Mouse (Mus musculus) kidney, embryonic 16.5 days (tissue): ENCODE results near the gene Metrn. TPM values are rescaled to one million over a fixed set of nuclear protein-coding genes. Genes with fewer than 3 reads are reported as not detected.

Experiments
- ATAC-seq: fragments of 200-750 bp; cut with Nextera tagmentation; 2 replicates; pipeline ENCODE4 v1.8.0; 2017; ENCODE audit warnings: moderate TSS enrichment; ENCODE audit not compliant: low FRiP score, low TSS enrichment
- H3K27ac ChIP-seq: fragments of 300-500 bp; sonication (generic); 2 replicates; pipeline ENCODE4 v1.5.1; 2014; ENCODE audit warnings: low read length
- H3K27me3 ChIP-seq: fragments of 300-500 bp; sonication (generic); 2 replicates; pipeline ENCODE4 v1.6.1; 2014; ENCODE audit warnings: low read length, control low read depth, mixed read lengths; ENCODE audit not compliant: insufficient read depth
- H3K36me3 ChIP-seq: fragments of 300-500 bp; sonication (generic); 2 replicates; pipeline ENCODE4 v1.6.1; 2014; ENCODE audit warnings: low read length, control low read depth, mixed read lengths; ENCODE audit not compliant: insufficient read depth
- H3K4me1 ChIP-seq: fragments of 300-500 bp; sonication (generic); 2 replicates; pipeline ENCODE4 v1.6.1; 2014; ENCODE audit warnings: low read length, control low read depth, mixed read lengths; ENCODE audit not compliant: insufficient read depth
- H3K4me2 ChIP-seq: fragments of 300-500 bp; sonication (generic); replicated peaks from 2 replicates; pipeline ENCODE4 v1.6.1; 2014; ENCODE audit warnings: low read depth, low read length
- H3K4me3 ChIP-seq: fragments of 300-500 bp; sonication (generic); 2 replicates; pipeline ENCODE4 v1.5.1; 2014; ENCODE audit warnings: mild to moderate bottlenecking, low read length
- H3K9ac ChIP-seq: fragments of 300-500 bp; sonication (generic); replicated peaks from 2 replicates; pipeline ENCODE4 v1.6.1; 2014; ENCODE audit warnings: low read length
- H3K9me3 ChIP-seq: fragments of 300-500 bp; sonication (generic); 2 replicates; pipeline ENCODE4 v1.6.1; 2016; ENCODE audit warnings: low read length, control low read depth
- WGBS: fragments of 180-500 bp; shearing (Covaris S2); extraction: QIAGEN DNeasy Blood & Tissue Kit; methylation state at CpG from one replicate; pipeline ENCODE4 v1.1.7; 2014; 5-methylcytosine and 5-hydroxymethylcytosine counted together
- polyA plus RNA-seq: library from polyadenylated mRNA; unstranded; fragments of >200 nt; fragmentation: Nextera tagmentation; extraction: Ambion mirVana; gene quantifications from 2 replicates; pipeline ENCODE4 v1.2.1, GENCODE M21; 2015

Metrn gene
- polyA plus RNA-seq, result 56.8 and 57.1 TPM in 2 replicates

- Histone ChIP-seq H3K4me1 (peaks cover 50% of the 10 kb centered on the region), H3K9me3 (no peaks in the 10 kb centered on the region), H3K27me3 (no peaks in the 10 kb centered on the region; the same call in 1 of the 2 replicates), H3K36me3 (no peaks in the 10 kb centered on the region), H3K27ac (peak within 1 kb of the TSS; percentile 62), H3K9ac (peak within 1 kb of the TSS; percentile 81), H3K4me3 (peak within 1 kb of the TSS; percentile 72), H3K4me2 (peak within 1 kb of the TSS; percentile 74)
- ATAC-seq, result peak; percentile 80
- 0% methylated on average over 35 of the region's 35 CpGs for WGBS
Measured at GRCm38 (mm10) chr17:25796951-25797369, at the start of gene Metrn. Metrn (minus strand) TSS chr17:25797136.

DNA sequence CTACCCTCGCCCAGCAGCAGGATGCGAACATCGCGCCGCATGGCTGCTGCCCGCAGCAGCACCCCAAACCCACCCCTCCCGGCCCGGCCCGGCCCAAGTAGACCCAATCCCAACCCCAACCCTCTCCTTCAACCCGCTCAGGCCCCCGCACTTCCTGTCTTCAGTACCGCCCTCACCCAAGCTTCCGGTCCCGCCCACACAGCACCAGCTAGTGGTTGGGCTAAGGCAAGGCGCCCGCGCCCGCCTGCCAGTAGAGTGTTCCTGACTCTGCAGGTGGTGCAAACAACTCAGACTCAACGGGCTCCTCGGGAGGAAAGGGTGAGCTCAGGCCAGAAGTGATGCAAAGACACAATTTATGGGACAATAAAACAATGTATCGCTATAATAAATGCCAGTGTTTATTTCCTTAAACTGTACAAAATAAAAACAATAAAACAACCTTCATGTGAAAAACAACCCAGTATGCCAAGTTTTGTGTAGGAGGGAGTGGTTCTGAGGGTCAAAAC lies 47.5 kb upstream of the Metrn start, which contains the start of gene Rhot2:
Gene Rhot2, minus strand, starts transcription at position 456 of the 506 bp plus-strand sequence.
- 0% methylated on average over 21 of the region's 21 CpGs for WGBS
- Histone ChIP-seq H3K4me3 (peak within 1 kb of the TSS; percentile 75), H3K4me1 (peaks cover 16% of the 10 kb centered on the region), H3K27me3 (no peaks in the 10 kb centered on the region), H3K9ac (peak within 1 kb of the TSS; percentile 77), H3K27ac (peak within 1 kb of the TSS; percentile 85), H3K9me3 (no peaks in the 10 kb centered on the region), H3K36me3 (peaks cover 51% of the 10 kb centered on the region), H3K4me2 (peak within 1 kb of the TSS; percentile 81)
- peak; percentile 94 for ATAC-seq

DNA sequence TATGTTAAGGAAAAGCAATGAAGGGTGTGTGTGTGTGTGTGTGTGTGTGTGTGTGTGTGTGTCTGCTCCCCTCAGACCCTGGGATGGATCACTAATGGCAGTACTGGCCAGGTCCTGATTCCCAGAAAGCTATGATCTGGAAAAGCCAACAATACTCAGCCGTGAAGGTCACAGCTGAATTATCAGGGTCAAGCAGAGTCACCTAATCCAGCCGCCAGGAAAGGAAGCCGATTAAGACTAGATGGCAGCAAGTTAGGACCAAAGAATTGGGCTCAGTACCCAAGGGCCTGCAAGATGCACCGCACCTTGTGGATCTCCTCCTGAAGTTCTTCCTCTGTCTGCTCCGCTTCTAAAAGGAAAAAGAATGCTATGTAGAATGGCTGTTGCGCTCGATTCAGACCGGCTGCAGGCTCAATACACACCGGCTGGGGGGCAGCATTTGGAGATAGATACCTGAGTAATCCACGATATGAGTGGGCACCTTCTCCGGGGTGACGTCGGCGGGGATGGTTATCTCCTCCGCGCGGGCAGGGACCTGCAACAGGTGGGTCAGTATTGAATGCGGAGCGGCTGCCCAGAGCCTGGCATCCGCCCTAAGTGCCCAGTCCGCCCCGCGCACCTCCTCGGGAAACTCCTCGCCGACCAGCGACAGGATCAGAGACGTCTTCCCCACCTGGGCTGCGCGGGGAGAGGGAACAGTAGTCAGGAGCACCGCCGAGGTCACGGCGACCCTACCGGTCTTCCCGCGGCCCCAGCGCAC lies 46.9 kb upstream of the Metrn start:
- H3K27ac ChIP-seq, result peak overlapping the region; percentile 85
- peak overlapping the region; percentile 81 for H3K4me2 ChIP-seq
- ATAC-seq, result peak; percentile 33; the same call in 1 of the 2 replicates
- H3K27me3 ChIP-seq, result no peaks in the 10 kb centered on the region
- H3K9ac ChIP-seq, result peak overlapping the region; percentile 77
- peaks cover 51% of the 10 kb centered on the region for H3K36me3 ChIP-seq
- peak overlapping the region; percentile 75 for H3K4me3 ChIP-seq
- under 1% methylated on average over 38 of the region's 38 CpGs for WGBS
- peaks cover 16% of the 10 kb centered on the region for H3K4me1 ChIP-seq
- H3K9me3 ChIP-seq, result no peaks in the 10 kb centered on the region

- ATAC-seq, result no peak
- WGBS, result 92% methylated on average over 4 of the region's 4 CpGs
- Histone ChIP-seq H3K36me3 (peaks cover 49% of the 10 kb centered on the region), H3K9me3 (no peaks in the 10 kb centered on the region), H3K27me3 (no peaks in the 10 kb centered on the region), H3K4me3 (peak overlapping the region; percentile 75), H3K4me1 (peaks cover 16% of the 10 kb centered on the region), H3K9ac (peak overlapping the region; percentile 77), H3K27ac (no peak overlapping the region), H3K4me2 (peak overlapping the region; percentile 81)
Measured at GRCm38 (mm10) chr17:25843122-25843521, 46.2 kb upstream of the Metrn start.

DNA sequence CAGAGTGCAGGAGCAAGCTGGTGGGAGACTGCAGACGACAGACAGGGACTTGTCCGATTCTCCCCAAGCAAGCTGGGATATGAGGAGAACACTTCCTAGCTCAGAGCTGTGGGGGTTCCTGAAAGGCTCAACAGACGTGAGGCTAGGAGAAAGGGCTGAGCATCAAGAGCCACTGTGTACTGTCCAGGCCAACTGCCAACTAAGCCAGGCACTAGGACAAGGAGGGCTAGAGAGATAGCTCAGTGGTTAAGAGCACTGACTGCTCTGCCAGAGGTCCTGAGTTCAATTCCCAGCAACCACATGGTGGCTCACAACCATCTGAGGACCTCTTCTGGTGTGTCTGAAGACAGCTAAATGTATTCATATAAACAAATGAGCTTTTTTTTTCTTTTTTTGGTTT lies 45.6 kb upstream of the Metrn start:
- Histone ChIP-seq H3K4me2 (no peak overlapping the region), H3K27me3 (no peaks in the 10 kb centered on the region), H3K4me3 (no peak overlapping the region), H3K9ac (no peak overlapping the region), H3K4me1 (peaks cover 21% of the 10 kb centered on the region), H3K27ac (no peak overlapping the region), H3K36me3 (peaks cover 49% of the 10 kb centered on the region), H3K9me3 (no peaks in the 10 kb centered on the region)
- ATAC-seq, result no peak
- 72% methylated on average over 3 of the region's 3 CpGs for WGBS

GRCm38 (mm10) chr17:25841117-25841880 lies 44.4 kb upstream of the Metrn start, which contains the start of gene Gm20683:
Gm20683 (minus strand) TSS chr17:25841763.
- peaks cover 33% of the 10 kb centered on the region for H3K4me1 ChIP-seq
- H3K4me3 ChIP-seq, result no peak within 1 kb of the TSS
- no peak for ATAC-seq
- no peak within 1 kb of the TSS for H3K27ac ChIP-seq
- peaks cover 50% of the 10 kb centered on the region for H3K36me3 ChIP-seq
- H3K9ac ChIP-seq, result no peak within 1 kb of the TSS
- no peaks in the 10 kb centered on the region for H3K27me3 ChIP-seq
- no peak within 1 kb of the TSS for H3K4me2 ChIP-seq
- H3K9me3 ChIP-seq, result no peaks in the 10 kb centered on the region
- 92% methylated on average over 22 of the region's 22 CpGs for WGBS

- peaks cover 48% of the 10 kb centered on the region for H3K36me3 ChIP-seq
- peaks cover 40% of the 10 kb centered on the region for H3K4me1 ChIP-seq
- no peak overlapping the region for H3K27ac ChIP-seq
- H3K9ac ChIP-seq, result no peak overlapping the region
- no peaks in the 10 kb centered on the region for H3K27me3 ChIP-seq
- no peak overlapping the region for H3K4me2 ChIP-seq
- no peak overlapping the region for H3K4me3 ChIP-seq
- ATAC-seq, result no peak
- H3K9me3 ChIP-seq, result no peaks in the 10 kb centered on the region
- 96% methylated on average over 6 of the region's 6 CpGs for WGBS
Measured at GRCm38 (mm10) chr17:25840519-25840918, 43.6 kb upstream of the Metrn start.

GRCm38 (mm10) chr17:25839455-25840235 lies 42.7 kb upstream of the Metrn start:
- H3K27me3 ChIP-seq, result no peaks in the 10 kb centered on the region
- WGBS, result 80% methylated on average over 14 of the region's 14 CpGs
- H3K27ac ChIP-seq, result no peak overlapping the region; the same call in 1 of the 2 replicates
- no peak for ATAC-seq
- peaks cover 42% of the 10 kb centered on the region for H3K4me1 ChIP-seq
- no peaks in the 10 kb centered on the region for H3K9me3 ChIP-seq
- no peak overlapping the region for H3K4me2 ChIP-seq
- H3K9ac ChIP-seq, result no peak overlapping the region
- H3K4me3 ChIP-seq, result no peak overlapping the region
- peaks cover 48% of the 10 kb centered on the region for H3K36me3 ChIP-seq

DNA sequence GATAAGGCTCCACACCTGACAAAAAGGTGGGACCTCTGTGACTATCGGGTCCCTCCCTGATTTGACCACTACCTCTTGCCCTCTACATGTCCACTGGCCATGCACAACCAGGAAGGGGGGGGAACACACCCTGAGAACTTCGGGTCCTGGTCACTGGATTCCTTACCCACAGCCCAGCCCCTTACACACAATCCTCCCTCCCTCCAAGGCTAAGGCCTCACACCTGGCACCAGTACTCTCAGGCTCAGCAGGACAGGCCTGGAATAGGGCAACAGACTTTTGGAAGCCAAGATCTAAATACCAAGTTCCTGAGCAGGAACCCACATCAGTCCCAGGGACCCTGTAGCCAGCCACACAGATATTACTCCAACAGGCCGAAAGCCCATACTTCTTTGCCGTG lies 42.0 kb upstream of the Metrn start:
- WGBS, result 89% methylated on average over 4 of the region's 4 CpGs
- no peak for ATAC-seq
- peaks cover 48% of the 10 kb centered on the region for H3K4me1 ChIP-seq
- no peaks in the 10 kb centered on the region for H3K9me3 ChIP-seq
- H3K27me3 ChIP-seq, result no peaks in the 10 kb centered on the region
- no peak overlapping the region for H3K27ac ChIP-seq
- no peak overlapping the region for H3K9ac ChIP-seq
- no peak overlapping the region for H3K4me2 ChIP-seq
- no peak overlapping the region for H3K4me3 ChIP-seq
- H3K36me3 ChIP-seq, result peaks cover 48% of the 10 kb centered on the region
